Mouse (Mus musculus) heart, embryonic 11.5 days (tissue): ENCODE data around the gene Ncaph. TPM values are rescaled to one million over a fixed set of nuclear protein-coding genes. Genes with fewer than 3 reads are reported as not detected.
"Not testable (repeated sequence)": the region's sequence is repeated elsewhere in the genome, so short reads cannot be mapped to it uniquely, and the experiment has no call there.

ENCODE experiments used
- ATAC-seq: fragments of 200-750 bp; cut with Nextera tagmentation; replicated peaks from 2 replicates; pipeline ENCODE4 v1.8.0; 2017; ENCODE audit warnings: moderate library complexity; ENCODE audit not compliant: insufficient number of reproducible peaks, low FRiP score, low TSS enrichment
- H3K27ac ChIP-seq: fragments of 300-500 bp; sonication (generic); 2 replicates; pipeline ENCODE4 v1.5.1; 2014; ENCODE audit warnings: mild to moderate bottlenecking, low read depth, low read length
- H3K27me3 ChIP-seq: fragments of 300-500 bp; sonication (generic); 2 replicates; pipeline ENCODE4 v1.6.1; 2014; ENCODE audit warnings: mild to moderate bottlenecking, low read length, mixed read lengths; ENCODE audit not compliant: control insufficient read depth, insufficient read depth
- H3K36me3 ChIP-seq: fragments of 300-500 bp; sonication (generic); 2 replicates; pipeline ENCODE4 v1.6.1; 2014; ENCODE audit warnings: mild to moderate bottlenecking, low read length, moderate library complexity, mixed read lengths; ENCODE audit not compliant: control insufficient read depth, insufficient read depth
- H3K4me1 ChIP-seq: fragments of 300-500 bp; sonication (generic); 2 replicates; pipeline ENCODE4 v1.6.1; 2014; ENCODE audit warnings: low read length; ENCODE audit not compliant: control insufficient read depth, insufficient read depth
- H3K4me2 ChIP-seq: fragments of 300-500 bp; sonication (generic); 2 replicates; pipeline ENCODE4 v1.6.1; 2014; ENCODE audit warnings: mild to moderate bottlenecking, moderate library complexity
- H3K4me3 ChIP-seq: fragments of 300-500 bp; sonication (generic); 2 replicates; pipeline ENCODE4 v1.5.1; 2014; ENCODE audit warnings: low read depth, low read length
- H3K9ac ChIP-seq: fragments of 300-500 bp; sonication (generic); 2 replicates; pipeline ENCODE4 v1.6.1; 2014; ENCODE audit warnings: mild to moderate bottlenecking, low read depth, low read length, moderate library complexity
- H3K9me3 ChIP-seq: fragments of 300-500 bp; sonication (generic); replicated peaks from 2 replicates; pipeline ENCODE4 v1.6.1; 2016; ENCODE audit warnings: low read length; ENCODE audit not compliant: control insufficient read depth
- WGBS: fragments of 180-500 bp; shearing (Covaris S2); extraction: QIAGEN DNeasy Blood & Tissue Kit; methylation state at CpG from one replicate; pipeline ENCODE4 v1.1.7; 2014; ENCODE audit not compliant: insufficient replicate concordance; 5-methylcytosine and 5-hydroxymethylcytosine counted together
- polyA plus RNA-seq: library from polyadenylated mRNA; unstranded; fragments of >200 nt; fragmentation: Nextera tagmentation; extraction: Ambion mirVana; gene quantifications from 2 replicates; pipeline ENCODE4 v1.2.1, GENCODE M21; 2014

Ncaph gene
- polyA plus RNA-seq, 1 experiment from 2014 or later = 62.6 TPM

- Histone ChIP-seq H3K27ac (no peak overlapping the region), H3K27me3 (no peaks in the 10 kb centered on the region), H3K4me1 (peaks cover 17% of the 10 kb centered on the region), H3K36me3 (peaks cover 12% of the 10 kb centered on the region), H3K9ac (no peak overlapping the region), H3K4me2 (no peak overlapping the region), H3K9me3 (no peaks in the 10 kb centered on the region), H3K4me3 (no peak overlapping the region)
- WGBS = 68% methylated on average over 5 of the region's 5 CpGs
- no peak for ATAC-seq
Observed at GRCm38 (mm10) chr2:127128926-127129325, 4.8 kb downstream of the Ncaph start.

GRCm38 (mm10) chr2:127121591-127122235 lies 12.0 kb downstream of the Ncaph start:
- no peak overlapping the region for H3K27ac ChIP-seq
- H3K9me3 ChIP-seq = no peaks in the 10 kb centered on the region
- no peak overlapping the region for H3K9ac ChIP-seq
- H3K4me1 ChIP-seq = no peaks in the 10 kb centered on the region
- no peak; the same call in 1 of the 2 replicates for ATAC-seq
- no peaks in the 10 kb centered on the region for H3K27me3 ChIP-seq
- peaks cover 39% of the 10 kb centered on the region for H3K36me3 ChIP-seq
- no peak overlapping the region for H3K4me3 ChIP-seq
- 88% methylated on average over 8 of the region's 8 CpGs for WGBS
- H3K4me2 ChIP-seq = no peak overlapping the region

GRCm38 (mm10) chr2:127108986-127109385 lies 24.8 kb downstream of the Ncaph start:
- Histone ChIP-seq H3K36me3 (peaks cover 57% of the 10 kb centered on the region), H3K27ac (no peak overlapping the region), H3K9ac (no peak overlapping the region), H3K4me3 (no peak overlapping the region), H3K4me1 (no peaks in the 10 kb centered on the region), H3K9me3 (no peaks in the 10 kb centered on the region), H3K27me3 (no peaks in the 10 kb centered on the region), H3K4me2 (no peak overlapping the region)
- 95% methylated on average over 4 of the region's 4 CpGs for WGBS
- ATAC-seq = no peak

DNA sequence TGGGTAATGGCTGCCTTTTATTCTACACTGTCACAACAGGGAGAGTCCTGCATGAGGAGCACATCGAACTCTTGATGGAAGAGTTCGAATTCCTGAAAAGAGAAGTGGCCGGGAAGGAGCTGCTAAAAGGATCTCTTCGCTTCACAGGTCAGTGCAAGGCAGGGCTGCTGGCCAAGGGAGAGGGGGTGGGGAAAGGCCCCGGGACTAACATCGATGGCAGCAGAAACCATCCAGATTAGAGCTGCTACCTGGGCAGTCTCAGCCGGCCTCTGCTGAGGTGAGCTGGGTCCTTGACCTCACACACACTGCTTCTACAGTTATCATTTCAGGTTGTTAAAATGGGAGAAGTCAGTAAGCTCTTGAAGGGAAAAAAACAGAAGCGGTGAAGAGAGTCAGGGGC lies 41.8 kb downstream of the Ncaph start:
- Histone ChIP-seq H3K27ac (no peak overlapping the region), H3K27me3 (no peaks in the 10 kb centered on the region), H3K9ac (no peak overlapping the region), H3K36me3 (peaks cover under 1% of the 10 kb centered on the region; the same call in 1 of the 2 replicates), H3K4me1 (no peaks in the 10 kb centered on the region), H3K9me3 (no peaks in the 10 kb centered on the region), H3K4me2 (no peak overlapping the region), H3K4me3 (no peak overlapping the region)
- WGBS = 52% methylated on average over 8 of the region's 8 CpGs
- ATAC-seq = no peak

DNA sequence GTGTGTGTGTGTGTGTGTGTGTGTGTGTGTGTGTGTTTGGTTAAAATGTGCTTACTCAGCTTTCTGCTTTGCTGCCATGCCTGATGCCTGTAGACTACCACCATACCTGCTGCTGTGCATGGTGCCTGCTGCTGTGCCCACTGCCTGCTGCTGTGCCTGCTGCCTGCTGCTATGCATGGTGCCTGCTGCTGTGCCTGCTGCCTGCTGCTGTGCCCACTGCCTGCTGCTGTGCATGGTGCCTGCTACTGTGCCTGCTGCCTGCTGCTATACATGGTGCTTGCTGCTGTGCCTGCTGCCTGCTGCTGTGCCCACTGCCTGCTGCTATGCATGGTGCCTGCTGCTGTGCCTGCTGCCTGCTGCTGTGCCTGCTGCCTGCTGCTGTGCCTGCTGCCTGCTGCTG lies 43.6 kb downstream of the Ncaph start:
- not testable (repeated sequence) for H3K36me3 ChIP-seq, H3K9ac ChIP-seq

DNA sequence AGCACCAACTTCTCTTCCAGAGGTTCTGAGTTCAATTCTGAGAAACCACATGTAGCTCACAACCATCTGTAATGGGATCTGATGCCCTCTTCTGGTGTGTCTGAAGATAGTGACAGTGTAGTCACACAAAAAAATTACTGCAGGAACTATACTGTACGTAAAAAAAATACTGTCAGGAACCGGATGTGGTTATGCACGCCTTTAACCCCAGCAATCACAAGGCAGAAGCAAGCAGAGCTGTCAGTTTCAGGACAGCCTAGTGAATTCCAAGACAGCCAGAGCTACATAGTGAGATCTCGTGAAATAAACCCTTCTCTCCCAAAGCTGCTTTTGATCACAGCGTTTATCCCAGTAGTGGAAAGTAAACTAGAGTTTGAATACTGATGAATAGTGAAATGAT lies 47.5 kb downstream of the Ncaph start:
- H3K9me3 ChIP-seq = no peaks in the 10 kb centered on the region
- WGBS = 85% methylated on average over 5 of the region's 5 CpGs
- H3K9ac ChIP-seq = no peak overlapping the region
- no peak for ATAC-seq
- H3K4me1 ChIP-seq = no peaks in the 10 kb centered on the region
- H3K27me3 ChIP-seq = no peaks in the 10 kb centered on the region
- H3K4me2 ChIP-seq = no peak overlapping the region
- H3K36me3 ChIP-seq = peaks cover 3% of the 10 kb centered on the region; the same call in 1 of the 2 replicates
- H3K27ac ChIP-seq = no peak overlapping the region
- H3K4me3 ChIP-seq = no peak overlapping the region

More for the DNA sequence above, 43.6 kb downstream of the Ncaph start:
- not testable (repeated sequence) for H3K4me1 ChIP-seq, H3K9me3 ChIP-seq, H3K27me3 ChIP-seq, ATAC-seq, H3K27ac ChIP-seq, H3K4me3 ChIP-seq, H3K4me2 ChIP-seq

DNA sequence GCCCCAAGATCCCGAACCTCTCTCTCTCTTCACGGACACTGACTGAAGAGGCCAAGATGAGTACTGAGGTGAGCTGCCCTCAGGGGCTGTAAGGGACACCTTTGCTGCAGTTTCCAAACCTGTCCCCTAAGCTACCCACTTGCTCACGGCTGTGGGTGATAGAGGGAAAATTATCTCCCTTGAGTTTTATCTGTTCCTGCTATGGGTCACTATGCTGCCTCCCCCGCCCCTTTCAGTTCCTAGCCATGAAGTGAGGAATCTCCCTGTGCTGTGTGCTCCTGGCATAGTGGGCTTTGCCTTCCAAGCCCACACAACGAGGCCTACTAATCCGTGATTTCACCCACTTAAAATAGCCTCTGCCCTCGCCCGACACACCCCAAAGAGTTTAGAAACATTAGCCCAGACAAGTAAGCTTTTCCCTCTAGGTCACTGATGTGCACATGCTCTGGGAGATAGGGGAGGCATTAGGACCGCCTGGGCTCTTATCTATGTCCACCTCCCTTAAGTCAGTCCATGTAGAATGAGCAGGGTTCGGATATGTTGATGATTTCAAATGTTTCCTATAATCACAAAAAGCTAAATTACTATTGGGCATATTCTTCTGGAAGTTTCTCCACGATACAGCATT lies 53.0 kb downstream of the Ncaph start:
- Histone ChIP-seq H3K9me3 (no peaks in the 10 kb centered on the region), H3K9ac (no peak overlapping the region), H3K27me3 (no peaks in the 10 kb centered on the region), H3K4me3 (no peak overlapping the region), H3K27ac (no peak overlapping the region), H3K4me2 (no peak overlapping the region), H3K4me1 (no peaks in the 10 kb centered on the region), H3K36me3 (no peaks in the 10 kb centered on the region)
- ATAC-seq = no peak
- WGBS = 73% methylated on average over 11 of the region's 11 CpGs

DNA sequence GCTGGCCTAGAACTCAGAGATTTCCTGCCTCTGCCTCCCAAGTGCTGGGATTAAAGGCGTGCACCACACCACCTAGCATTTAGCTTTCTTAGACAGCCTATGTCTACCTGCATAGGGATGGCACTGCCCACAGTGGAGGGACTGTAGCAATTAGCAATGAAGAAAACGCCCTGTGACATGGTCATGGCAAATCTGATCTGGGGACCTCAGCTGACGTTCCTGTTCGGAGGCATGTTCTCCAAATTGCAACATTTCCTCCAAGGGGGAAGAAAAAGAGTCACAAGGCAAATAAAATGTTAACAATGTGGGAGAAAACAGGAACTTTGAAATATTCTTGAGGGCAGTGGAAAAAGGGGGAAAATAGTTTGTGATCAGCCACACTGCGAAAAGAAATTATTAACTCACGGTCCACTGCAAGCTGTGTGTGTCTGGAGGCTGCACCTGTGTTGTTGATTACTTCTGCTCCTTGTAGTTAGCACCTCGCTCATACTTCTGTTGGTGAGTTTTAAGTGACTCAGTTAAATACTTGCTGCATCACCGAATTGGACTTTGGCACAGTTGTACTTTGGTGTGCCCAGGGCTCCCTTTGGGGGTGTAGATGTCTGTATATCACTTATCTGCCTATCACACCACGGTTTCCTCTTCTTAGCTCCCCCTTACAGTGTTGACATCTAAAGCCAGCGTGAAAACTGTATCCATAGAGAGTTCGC lies 53.7 kb downstream of the Ncaph start:
- Histone ChIP-seq H3K27me3 (no peaks in the 10 kb centered on the region), H3K4me1 (no peaks in the 10 kb centered on the region), H3K9ac (no peak overlapping the region), H3K36me3 (no peaks in the 10 kb centered on the region), H3K4me2 (no peak overlapping the region), H3K9me3 (no peaks in the 10 kb centered on the region), H3K27ac (no peak overlapping the region), H3K4me3 (no peak overlapping the region)
- WGBS = 84% methylated on average over 11 of the region's 11 CpGs
- no peak for ATAC-seq
